Mouse (Mus musculus) heart, adult 2 months (tissue): ENCODE data around the gene Hspa12a. TPM values are rescaled to one million over a fixed set of nuclear protein-coding genes. Genes with fewer than 3 reads are reported as not detected.

Source experiments
- DNase-seq, 2 experiments: peaks; one replicate each; pipeline ENCODE4 v3.0.0; 2021
- H3K27ac ChIP-seq: fragments of 200-600 bp; 2 replicates; pipeline ENCODE4 v1.8.1; 2022
- H3K27me3 ChIP-seq: fragments of 200-500 bp; 2 replicates; pipeline ENCODE4 v1.6.1; 2012; ENCODE audit warnings: mild to moderate bottlenecking, low read length, inconsistent platforms, mixed read lengths; ENCODE audit not compliant: control insufficient read depth, insufficient read depth
- H3K36me3 ChIP-seq: fragments of 200-500 bp; 2 replicates; pipeline ENCODE4 v1.6.1; 2012; ENCODE audit warnings: low read length, inconsistent platforms; ENCODE audit not compliant: control insufficient read depth, insufficient read depth
- H3K4me1 ChIP-seq: fragments of 200-500 bp; 2 replicates; pipeline ENCODE4 v1.6.1; 2011; ENCODE audit warnings: low read length; ENCODE audit not compliant: control insufficient read depth, insufficient read depth
- H3K4me3 ChIP-seq: fragments of 200-600 bp; 2 replicates; pipeline ENCODE4 v1.8.1; 2022
- H3K79me2 ChIP-seq: fragments of 200-500 bp; replicated peaks from 2 replicates; pipeline ENCODE4 v1.6.1; 2012; ENCODE audit warnings: mild to moderate bottlenecking, inconsistent platforms, low read length, moderate library complexity, mixed read lengths; ENCODE audit not compliant: control insufficient read depth, insufficient read depth
- H3K9ac ChIP-seq: fragments of 200-500 bp; 2 replicates; pipeline ENCODE4 v1.6.1; 2012; ENCODE audit warnings: low read depth, mild to moderate bottlenecking, control low read depth, inconsistent platforms, low read length, mixed read lengths
- CTCF ChIP-seq: fragments of 200-600 bp; IDR thresholded peaks from 2 replicates; pipeline ENCODE4 v1.8.1; 2022; ENCODE audit warnings: antibody characterized with exemption, mild to moderate bottlenecking, moderate library complexity
- EP300 ChIP-seq: fragments of 200-500 bp; IDR thresholded peaks from 2 replicates; pipeline ENCODE4 v1.6.1; 2011; ENCODE audit warnings: low read depth, low read length, control low read depth; ENCODE audit not compliant: insufficient read depth
- POLR2A ChIP-seq: fragments of 200-500 bp; IDR thresholded peaks from 2 replicates; pipeline ENCODE4 v1.6.1; 2011; ENCODE audit warnings: mild to moderate bottlenecking, low read depth, low read length, control low read depth; ENCODE audit not compliant: insufficient read depth
- WGBS: fragments of 180-500 bp; shearing (Covaris S2); methylation state at CpG from one replicate; pipeline ENCODE4 v1.1.7; 2018; 5-methylcytosine and 5-hydroxymethylcytosine counted together
- intact Hi-C: fragments of 180-260 bp; cut with DNase I; formaldehyde crosslinking; loops from one replicate; pipeline ENCODE4 v1.15.1; 2025
- polyA plus RNA-seq: library from polyadenylated mRNA; depleted of rRNA; stranded (reverse); fragments of >200 nt; gene quantifications from 2 replicates; pipeline ENCODE4 v1.2.3, GENCODE M21; 2012
- total RNA-seq, 2 experiments: library from RNA; stranded (reverse); gene quantifications; 2 replicates each; pipeline ENCODE4 v1.2.3; 2021

The Hspa12a gene
- total and polyA plus RNA-seq, 3 experiments = 12.2 to 17.7 (median 14.7) TPM

DNA sequence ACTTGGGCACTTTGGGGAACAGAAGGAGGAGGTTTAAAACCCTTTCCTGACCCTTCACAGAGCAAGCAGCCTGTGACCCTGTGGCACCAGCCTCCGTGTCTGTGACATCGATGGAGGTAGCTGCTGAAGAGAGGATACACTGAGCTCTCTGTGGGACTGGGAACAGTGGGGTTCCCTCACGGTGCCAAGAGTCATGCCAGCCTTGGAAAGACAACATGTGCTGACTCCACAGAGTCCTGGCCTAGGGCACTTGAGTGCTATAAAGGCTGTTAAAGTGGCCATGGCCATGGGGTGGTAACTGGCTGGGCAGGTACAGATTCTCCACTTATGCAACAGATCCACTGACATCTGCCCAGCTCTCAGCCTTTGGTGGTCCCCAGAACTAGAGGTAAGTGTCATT lies 60.0 kb downstream of the Hspa12a start:
- DNase-seq = no peak
- Histone ChIP-seq H3K4me1 (no peaks in the 10 kb centered on the region), H3K36me3 (no peaks in the 10 kb centered on the region), H3K27ac (no peak overlapping the region), H3K9ac (no peak overlapping the region), H3K4me3 (no peak overlapping the region), H3K27me3 (no peaks in the 10 kb centered on the region), H3K79me2 (no peaks in the 10 kb centered on the region)
- 85% methylated on average over 3 of the region's 3 CpGs for WGBS
- TF ChIP-seq POLR2A = no peak
- TF ChIP-seq CTCF = no peak
- no peak for TF ChIP-seq EP300
- intact Hi-C loops = no loop called here

DNA sequence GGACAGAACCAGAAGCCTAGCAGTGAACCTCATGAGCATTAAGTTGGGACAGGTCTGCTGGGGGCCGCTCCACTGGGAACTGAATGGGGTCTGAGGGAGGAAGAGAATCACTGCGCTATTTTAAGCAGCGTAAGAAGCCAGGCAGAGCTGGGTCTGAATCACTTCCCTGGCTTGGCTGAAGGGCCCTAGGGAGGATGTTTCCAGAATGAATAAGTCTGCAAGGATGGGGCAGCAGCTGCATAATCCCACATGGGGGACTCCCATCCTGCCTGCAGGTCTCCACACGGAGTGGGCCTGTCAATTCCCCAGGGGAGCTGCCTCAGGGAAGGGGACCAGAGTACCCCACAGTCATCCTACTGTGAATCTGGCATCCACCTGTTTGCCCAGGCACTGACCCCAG lies 61.1 kb downstream of the Hspa12a start:
- H3K36me3 ChIP-seq = no peaks in the 10 kb centered on the region
- H3K27ac ChIP-seq = no peak overlapping the region
- no peak overlapping the region for H3K4me3 ChIP-seq
- no peaks in the 10 kb centered on the region for H3K27me3 ChIP-seq
- H3K4me1 ChIP-seq = no peaks in the 10 kb centered on the region
- no peaks in the 10 kb centered on the region for H3K79me2 ChIP-seq
- no peak overlapping the region for H3K9ac ChIP-seq
- no peak for TF ChIP-seq POLR2A
- intact Hi-C loops = no loop called here
- DNase-seq = peak in 1 of 2 experiments; percentile 28
- 13% methylated on average over 4 of the region's 4 CpGs for WGBS

- WGBS = 85% methylated on average over 7 of the region's 7 CpGs
These were observed 64.0 kb downstream of the Hspa12a start for GRCm38 (mm10) chr19:58879330-58879957.

GRCm38 (mm10) chr19:58878560-58878959 lies 64.9 kb downstream of the Hspa12a start:
- no peaks in the 10 kb centered on the region for H3K4me1 ChIP-seq
- H3K27ac ChIP-seq = no peak overlapping the region
- TF ChIP-seq POLR2A (no peak), CTCF (no peak), EP300 (no peak)
- no peaks in the 10 kb centered on the region for H3K27me3 ChIP-seq
- H3K79me2 ChIP-seq = no peaks in the 10 kb centered on the region
- H3K36me3 ChIP-seq = no peaks in the 10 kb centered on the region
- H3K4me3 ChIP-seq = no peak overlapping the region
- intact Hi-C loops = no loop called here
- DNase-seq = no peak
- WGBS = 64% methylated on average over 2 of the region's 2 CpGs
- no peak overlapping the region for H3K9ac ChIP-seq

More at GRCm38 (mm10) chr19:58879330-58879957, 64.0 kb downstream of the Hspa12a start:
- Histone ChIP-seq H3K4me3 (no peak overlapping the region), H3K27ac (no peak overlapping the region), H3K79me2 (no peaks in the 10 kb centered on the region), H3K9ac (no peak overlapping the region), H3K36me3 (no peaks in the 10 kb centered on the region), H3K27me3 (no peaks in the 10 kb centered on the region), H3K4me1 (no peaks in the 10 kb centered on the region)
- TF ChIP-seq CTCF (no peak), EP300 (no peak), POLR2A (no peak)
- DNase-seq = no peak
- intact Hi-C loops = no loop called here

DNA sequence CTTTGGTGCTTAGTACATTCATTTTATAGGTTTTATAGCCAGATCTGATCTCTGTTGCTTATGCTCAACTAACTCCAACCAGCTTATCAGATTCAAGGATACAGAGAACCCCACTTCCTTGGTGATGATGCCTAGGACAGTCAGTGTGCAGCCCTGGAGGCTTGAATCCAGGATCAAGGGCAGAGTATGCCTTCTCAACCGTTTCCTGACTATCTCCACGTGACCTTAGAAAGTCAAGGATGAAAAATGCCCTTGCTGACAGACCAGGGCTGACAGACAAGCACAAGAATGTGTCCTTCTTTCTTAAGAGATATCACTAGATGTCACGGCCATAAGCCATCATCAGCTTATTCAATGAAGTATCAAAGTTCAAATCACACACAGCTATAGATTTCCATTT lies 69.9 kb downstream of the Hspa12a start:
- intact Hi-C loops = no loop called here
- no peak overlapping the region for H3K27ac ChIP-seq
- TF ChIP-seq EP300 (no peak), CTCF (no peak), POLR2A (no peak)
- H3K4me1 ChIP-seq = no peaks in the 10 kb centered on the region
- DNase-seq = no peak
- 68% methylated on average over 3 of the region's 3 CpGs for WGBS
- H3K4me3 ChIP-seq = no peak overlapping the region
- H3K27me3 ChIP-seq = no peaks in the 10 kb centered on the region
- no peaks in the 10 kb centered on the region for H3K79me2 ChIP-seq
- no peaks in the 10 kb centered on the region for H3K36me3 ChIP-seq
- no peak overlapping the region for H3K9ac ChIP-seq

- no peak overlapping the region for H3K9ac ChIP-seq
- H3K27ac ChIP-seq = no peak overlapping the region
- no peak for DNase-seq
- H3K27me3 ChIP-seq = no peaks in the 10 kb centered on the region
- H3K4me3 ChIP-seq = no peak overlapping the region
- H3K4me1 ChIP-seq = no peaks in the 10 kb centered on the region
- WGBS = 56% methylated on average over 11 of the region's 11 CpGs
- no peaks in the 10 kb centered on the region for H3K79me2 ChIP-seq
- TF ChIP-seq POLR2A (no peak), CTCF (no peak), EP300 (no peak)
- H3K36me3 ChIP-seq = no peaks in the 10 kb centered on the region
- intact Hi-C loops = no loop called here
These were observed 70.8 kb downstream of the Hspa12a start for GRCm38 (mm10) chr19:58872381-58873259.
